Mouse (Mus musculus) G1E (cell line): Measurements from ENCODE around the gene Camkk1.

Source experiments
- CTCF ChIP-seq: IDR thresholded peaks from 2 replicates; pipeline ENCODE4 v1.5.1; 2012; ENCODE audit warnings: low read depth, low read length, inconsistent platforms, mixed read lengths
- GATA2 ChIP-seq: IDR thresholded peaks from 2 replicates; pipeline ENCODE4 v1.6.1; 2012; ENCODE audit warnings: low read depth, low read length, inconsistent platforms, borderline replicate concordance
- POLR2AphosphoS5 ChIP-seq: IDR thresholded peaks from 2 replicates; pipeline ENCODE4 v1.6.1; 2012; ENCODE audit warnings: low read depth, low read length, inconsistent platforms; ENCODE audit not compliant: insufficient replicate concordance

DNA sequence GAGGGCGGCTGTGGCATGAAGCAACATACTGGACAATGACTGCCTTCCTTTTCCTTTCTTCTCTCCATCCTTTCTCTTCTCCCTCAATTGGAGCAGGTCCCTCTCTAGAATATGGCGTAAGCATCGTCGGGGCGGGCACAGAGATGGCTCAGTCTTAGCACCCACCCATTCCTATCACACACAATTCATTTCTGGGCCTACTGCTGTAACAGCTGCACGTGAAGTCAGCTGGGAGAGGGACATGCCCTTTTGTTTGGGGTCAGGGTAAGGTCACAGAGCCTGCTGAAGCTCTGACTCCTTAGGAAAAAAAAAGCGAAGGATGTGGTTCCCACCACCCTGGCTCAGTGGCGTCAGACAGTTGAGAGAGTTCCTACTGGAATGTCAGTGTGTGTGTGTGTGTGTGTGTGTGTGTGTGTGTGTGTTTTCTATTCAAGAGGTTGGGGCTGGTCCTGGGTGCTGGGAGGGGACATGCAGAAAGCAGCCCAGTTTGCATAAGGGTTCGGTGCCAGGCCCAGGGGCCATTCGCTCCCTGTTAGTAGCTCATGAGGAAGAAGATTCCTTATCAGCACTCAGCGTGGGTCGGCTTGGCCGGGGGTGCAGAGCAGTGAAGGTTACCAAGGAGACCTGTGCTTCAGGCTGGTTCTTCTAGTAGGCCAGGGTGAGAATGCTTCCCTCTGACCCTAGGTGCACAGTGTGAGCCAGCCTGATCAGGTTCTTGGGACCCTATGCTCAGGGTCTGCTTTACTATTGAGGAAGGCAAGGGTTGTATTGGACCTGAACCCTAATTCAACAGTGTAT lies 21.1 kb upstream of the Camkk1 start:
- TF ChIP-seq CTCF (no peak), POLR2AphosphoS5 (no peak), GATA2 (no peak)
